Mouse (Mus musculus): ENCODE results near the gene Timm13. TPM values are rescaled to one million over a fixed set of nuclear protein-coding genes. Genes with fewer than 3 reads are reported as not detected.

Timm13 gene
- polyA plus RNA-seq, 1 experiment from 2014 or later: 317 TPM

DNA sequence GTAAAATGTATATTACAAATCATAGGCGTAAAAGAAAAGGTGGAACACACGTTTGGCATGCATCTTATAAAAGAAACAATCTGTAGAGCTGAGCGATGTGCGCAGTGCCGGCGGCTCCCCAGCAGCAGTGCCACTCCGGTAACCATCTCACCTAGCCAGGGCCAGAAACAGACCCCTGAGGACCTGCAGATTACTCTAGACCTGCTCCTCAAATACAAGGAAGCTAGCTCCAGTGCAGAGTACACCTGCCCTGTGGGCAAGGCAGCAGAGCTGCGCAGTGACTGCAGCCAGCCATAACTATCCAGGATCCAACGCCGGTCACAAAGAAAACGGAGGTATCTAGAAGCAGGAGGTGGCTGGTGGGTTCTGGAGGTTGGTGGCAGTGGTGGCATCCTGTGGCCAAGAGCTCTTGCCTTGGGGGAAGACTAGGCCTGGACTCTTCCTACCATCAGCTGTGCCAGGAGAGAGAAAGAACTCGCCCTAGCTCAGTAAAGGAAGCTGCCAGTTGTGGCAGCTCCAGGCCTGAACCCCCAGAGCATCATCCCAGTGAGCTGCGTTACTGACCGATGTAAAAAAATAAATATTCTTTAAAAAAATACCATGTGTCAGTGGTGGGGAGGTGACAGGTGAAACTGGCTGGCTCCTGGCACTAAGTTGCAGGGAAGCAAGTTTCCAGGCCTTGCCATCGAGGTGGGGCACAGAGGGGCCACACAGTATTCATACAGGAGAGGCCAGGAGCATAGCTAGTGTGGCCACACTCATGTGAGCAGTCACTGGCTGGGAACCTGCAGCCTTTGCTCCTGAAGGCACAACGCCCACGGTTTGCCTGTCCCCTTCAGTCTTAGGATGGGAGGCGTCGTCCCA, 872 bp upstream of the Timm13 start:
- H3K36me3 ChIP-seq: peaks cover 45% of the 10 kb centered on the region
- no peak overlapping the region for H3K9ac ChIP-seq
- peak overlapping the region; percentile 97; the same call in 1 of the 2 replicates for H3K4me3 ChIP-seq (replicated peaks)
- H3K4me1 ChIP-seq: peaks cover 19% of the 10 kb centered on the region
- H3K4me2 ChIP-seq: peak overlapping the region; percentile 42
- no peak for ATAC-seq (ENCODE audit: insufficient read depth, low FRiP score, low read depth)
- no peaks in the 10 kb centered on the region for H3K27me3 ChIP-seq (replicated peaks)
- H3K27ac ChIP-seq: peak overlapping the region; percentile 69
- WGBS: 86% methylated on average over 19 of the region's 19 CpGs
- H3K9me3 ChIP-seq: no peaks in the 10 kb centered on the region

DNA sequence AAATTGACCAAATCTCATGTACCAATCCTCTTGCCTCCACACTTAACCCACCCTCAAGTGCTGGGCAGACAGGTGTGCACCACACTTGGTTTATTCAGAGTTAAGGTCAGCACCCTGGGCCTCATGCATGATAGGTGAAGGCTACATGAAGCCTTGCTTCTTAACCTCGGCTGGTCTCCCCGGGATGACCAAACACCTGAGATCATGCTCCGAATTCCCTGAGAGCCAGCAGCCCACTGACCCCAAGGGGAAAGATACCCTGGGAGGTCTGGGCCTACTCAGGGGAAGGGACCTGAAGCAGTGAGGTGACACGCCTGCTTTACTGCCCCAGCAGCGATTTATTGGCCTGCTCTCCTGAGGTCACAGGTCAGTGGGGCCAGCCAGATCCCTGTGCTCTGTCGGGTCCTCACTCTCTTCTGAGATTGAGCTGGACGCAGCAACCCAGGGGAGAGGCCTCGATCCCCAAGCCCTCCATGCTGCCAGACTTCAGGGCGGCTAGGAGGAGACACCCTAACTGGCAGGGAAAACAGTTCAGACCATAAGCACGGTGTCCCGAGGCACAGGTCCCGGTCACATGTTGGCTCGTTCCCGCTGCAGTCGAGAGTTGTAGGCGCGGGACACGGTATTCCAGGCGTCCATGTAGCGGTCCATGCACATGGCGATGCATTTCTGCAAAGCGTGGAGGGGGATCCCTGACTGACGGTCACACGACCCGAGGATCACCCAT, 1.0 kb downstream of the Timm13 start:
- WGBS: 12% methylated on average over 25 of the region's 25 CpGs
- H3K4me3 ChIP-seq (replicated peaks): peak overlapping the region; percentile 97
- no peaks in the 10 kb centered on the region for H3K27me3 ChIP-seq (replicated peaks)
- peak overlapping the region; percentile 95 for H3K4me2 ChIP-seq
- ATAC-seq (ENCODE audit: insufficient read depth, low FRiP score, low read depth): no peak
- H3K9me3 ChIP-seq: no peaks in the 10 kb centered on the region
- no peak overlapping the region for H3K27ac ChIP-seq
- H3K4me1 ChIP-seq: peaks cover 19% of the 10 kb centered on the region
- peaks cover 34% of the 10 kb centered on the region for H3K36me3 ChIP-seq
- peak overlapping the region; percentile 87 for H3K9ac ChIP-seq

DNA sequence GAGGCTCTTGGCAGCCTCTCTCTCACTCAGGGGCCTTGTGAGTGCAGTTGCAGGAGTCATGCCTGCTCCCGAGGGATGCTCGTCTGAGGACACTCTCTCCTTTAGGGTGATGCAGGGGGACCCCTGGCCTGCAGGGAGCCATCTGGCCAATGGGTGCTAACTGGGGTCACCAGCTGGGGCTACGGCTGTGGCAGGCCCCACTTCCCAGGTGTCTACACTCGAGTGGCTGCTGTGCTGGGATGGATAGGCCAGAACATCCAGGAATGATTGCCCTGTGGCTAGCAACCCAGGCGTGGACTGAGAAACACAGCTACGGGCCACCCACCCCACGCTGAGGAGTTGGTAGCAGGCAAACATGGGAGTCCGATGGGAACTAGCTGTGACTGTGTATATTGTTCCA, 1.7 kb downstream of the Timm13 start:
- H3K9ac ChIP-seq: no peak overlapping the region
- H3K36me3 ChIP-seq: peaks cover 28% of the 10 kb centered on the region
- 81% methylated on average over 8 of the region's 8 CpGs for WGBS

DNA sequence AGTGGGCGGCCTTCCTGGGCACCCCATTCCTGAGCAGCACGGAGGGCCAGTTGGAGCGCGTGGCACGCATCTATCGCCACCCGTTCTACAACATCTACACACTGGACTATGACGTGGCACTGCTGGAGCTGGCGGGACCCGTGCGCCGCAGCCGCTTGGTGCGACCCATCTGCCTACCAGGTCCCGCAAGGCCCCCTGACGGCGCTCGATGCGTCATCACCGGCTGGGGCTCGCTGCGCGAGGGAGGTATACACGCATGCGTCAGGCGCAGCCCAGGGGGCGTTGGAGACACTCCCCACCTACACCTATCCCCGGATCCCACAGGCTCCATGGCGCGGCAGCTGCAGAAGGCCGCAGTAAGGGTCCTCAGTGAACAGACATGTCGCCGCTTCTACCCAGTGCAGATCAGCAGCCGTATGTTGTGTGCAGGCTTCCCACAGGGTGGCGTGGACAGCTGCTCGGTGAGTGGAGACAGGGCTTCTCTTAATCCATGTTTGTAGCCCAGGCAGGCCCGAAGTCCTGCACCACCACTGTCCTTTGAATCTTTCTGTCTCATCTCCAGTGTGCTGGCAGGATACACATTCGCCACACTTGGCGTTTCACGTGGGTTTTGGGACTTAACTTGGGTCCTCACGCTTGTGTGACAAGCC, 2.8 kb downstream of the Timm13 start:
- Histone ChIP-seq H3K4me2 (0 out of 2 replicates have a peak overlapping the region, but pooled peaks have one; percentile 19), H3K4me1 (peaks cover 19% of the 10 kb centered on the region), H3K4me3 (replicated peaks) (no peak overlapping the region), H3K27me3 (replicated peaks) (no peaks in the 10 kb centered on the region), H3K27ac (no peak overlapping the region), H3K9ac (no peak overlapping the region), H3K9me3 (no peaks in the 10 kb centered on the region), H3K36me3 (peaks cover 17% of the 10 kb centered on the region; the same call in 1 of the 2 replicates)
- WGBS: 40% methylated on average over 41 of the region's 41 CpGs
- no peak for ATAC-seq (ENCODE audit: insufficient read depth, low FRiP score, low read depth)

More for the DNA sequence above, 1.7 kb downstream of the Timm13 start:
- ATAC-seq (ENCODE audit: insufficient read depth, low FRiP score, low read depth): no peak
- H3K4me1 ChIP-seq: peaks cover 19% of the 10 kb centered on the region
- peak overlapping the region; percentile 97 for H3K4me3 ChIP-seq (replicated peaks)
- peak overlapping the region; percentile 95; the same call in 1 of the 2 replicates for H3K4me2 ChIP-seq
- H3K27ac ChIP-seq: no peak overlapping the region
- no peaks in the 10 kb centered on the region for H3K27me3 ChIP-seq (replicated peaks)
- H3K9me3 ChIP-seq: no peaks in the 10 kb centered on the region

DNA sequence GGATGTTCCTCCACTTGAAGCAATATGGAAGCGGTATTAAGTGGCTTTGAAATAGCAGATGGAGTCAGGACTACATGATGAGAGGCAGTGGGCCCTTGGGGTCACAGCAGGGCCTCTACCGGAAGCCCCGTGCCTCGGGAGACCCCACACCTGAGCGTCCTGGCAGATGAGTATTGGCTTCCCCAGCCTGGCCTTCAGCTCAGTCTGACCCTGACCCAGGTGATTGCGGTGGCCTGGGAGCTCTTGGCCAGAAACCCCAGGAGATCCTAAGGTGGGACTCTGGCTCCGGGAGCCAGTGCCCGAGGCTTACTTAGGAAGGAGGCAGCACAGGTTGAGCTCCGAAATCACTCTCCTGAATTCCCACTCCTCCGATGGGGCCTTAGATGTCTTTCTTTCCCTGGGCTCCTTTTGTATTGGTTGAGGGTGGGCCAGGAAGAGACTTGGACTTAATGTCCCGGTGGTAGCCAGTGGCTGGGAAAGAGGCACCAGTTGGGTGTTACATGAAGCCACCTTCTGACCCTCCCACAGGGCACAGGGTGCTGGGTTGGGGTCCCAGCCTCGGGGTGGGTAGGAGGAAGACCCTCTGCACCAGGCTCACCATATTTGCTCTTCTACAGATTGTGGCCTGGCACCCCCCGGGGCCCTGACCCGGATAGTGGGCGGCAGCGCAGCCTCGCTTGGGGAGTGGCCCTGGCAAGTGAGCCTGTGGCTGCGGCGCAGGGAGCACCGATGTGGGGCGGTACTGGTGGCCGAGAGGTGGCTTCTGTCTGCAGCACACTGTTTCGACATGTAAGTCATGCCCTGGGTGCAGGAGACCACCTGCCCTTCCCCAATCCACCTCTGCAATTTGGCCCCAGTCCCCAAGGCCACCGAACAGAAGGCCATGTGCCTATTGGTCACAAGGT, 3.9 kb downstream of the Timm13 start:
- Histone ChIP-seq H3K27ac (no peak overlapping the region), H3K36me3 (peaks cover 10% of the 10 kb centered on the region; the same call in 1 of the 2 replicates), H3K4me1 (peaks cover 19% of the 10 kb centered on the region), H3K9ac (no peak overlapping the region), H3K27me3 (replicated peaks) (no peaks in the 10 kb centered on the region), H3K9me3 (no peaks in the 10 kb centered on the region), H3K4me2 (no peak overlapping the region), H3K4me3 (replicated peaks) (no peak overlapping the region)
- WGBS: 67% methylated on average over 24 of the region's 24 CpGs
- ATAC-seq (ENCODE audit: insufficient read depth, low FRiP score, low read depth): no peak

DNA sequence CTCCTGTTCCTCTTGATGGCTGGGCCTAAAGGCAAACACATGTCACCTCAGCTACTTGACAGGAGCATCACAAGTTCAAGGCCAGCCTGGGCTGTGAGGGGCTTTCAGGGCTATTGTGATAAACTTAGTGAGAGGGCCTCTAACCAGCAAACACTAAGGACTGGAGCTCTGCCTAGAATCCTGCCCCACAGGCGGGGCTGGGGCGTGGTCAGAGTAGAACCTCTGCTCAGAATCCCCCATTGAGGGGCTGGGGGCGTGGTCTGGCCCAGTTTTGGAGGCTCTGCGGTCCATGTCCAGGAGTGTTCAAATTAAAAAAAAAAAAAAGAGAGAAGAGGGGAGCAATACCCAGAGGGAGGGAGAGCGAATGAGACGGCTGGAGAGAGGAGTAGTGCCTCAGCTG, 5.1 kb downstream of the Timm13 start:
- no peak overlapping the region for H3K27ac ChIP-seq
- peaks cover 15% of the 10 kb centered on the region for H3K4me1 ChIP-seq
- H3K4me3 ChIP-seq (replicated peaks): no peak overlapping the region
- no peak overlapping the region for H3K4me2 ChIP-seq
- no peaks in the 10 kb centered on the region for H3K27me3 ChIP-seq (replicated peaks)
- 80% methylated on average over 6 of the region's 6 CpGs for WGBS
- no peak for ATAC-seq (ENCODE audit: insufficient read depth, low FRiP score, low read depth)
- H3K9ac ChIP-seq: no peak overlapping the region
- H3K9me3 ChIP-seq: no peaks in the 10 kb centered on the region
- peaks cover 7% of the 10 kb centered on the region; the same call in 1 of the 2 replicates for H3K36me3 ChIP-seq

DNA sequence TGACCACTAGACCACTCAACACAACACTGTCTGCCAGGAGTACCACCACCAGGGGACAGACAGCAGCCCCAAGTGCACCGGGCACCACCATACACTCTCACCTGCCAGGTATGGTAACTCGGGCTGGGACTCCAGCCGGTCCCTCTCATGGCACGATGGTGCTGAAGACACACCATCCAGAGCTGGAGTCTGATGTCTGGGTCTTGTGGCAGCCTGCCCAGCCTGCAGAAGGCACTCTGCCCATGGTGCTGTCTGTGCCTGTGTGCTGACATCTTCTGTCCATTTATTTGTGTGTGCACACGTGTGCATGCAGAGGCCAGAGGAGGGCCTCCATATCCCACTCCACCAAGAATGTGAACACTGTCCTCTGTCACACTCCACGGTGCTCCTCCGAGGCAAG, 5.7 kb downstream of the Timm13 start:
- no peak overlapping the region for H3K9ac ChIP-seq
- H3K9me3 ChIP-seq: no peaks in the 10 kb centered on the region
- no peak overlapping the region for H3K4me3 ChIP-seq (replicated peaks)
- ATAC-seq (ENCODE audit: insufficient read depth, low FRiP score, low read depth): no peak
- H3K27me3 ChIP-seq (replicated peaks): 0 out of 2 replicates have a peak, but pooled peaks cover 3% of the 10 kb centered on the region
- peaks cover 7% of the 10 kb centered on the region; the same call in 1 of the 2 replicates for H3K36me3 ChIP-seq
- H3K4me1 ChIP-seq: peaks cover 15% of the 10 kb centered on the region
- no peak overlapping the region for H3K27ac ChIP-seq
- H3K4me2 ChIP-seq: no peak overlapping the region
- 86% methylated on average over 7 of the region's 7 CpGs for WGBS

DNA sequence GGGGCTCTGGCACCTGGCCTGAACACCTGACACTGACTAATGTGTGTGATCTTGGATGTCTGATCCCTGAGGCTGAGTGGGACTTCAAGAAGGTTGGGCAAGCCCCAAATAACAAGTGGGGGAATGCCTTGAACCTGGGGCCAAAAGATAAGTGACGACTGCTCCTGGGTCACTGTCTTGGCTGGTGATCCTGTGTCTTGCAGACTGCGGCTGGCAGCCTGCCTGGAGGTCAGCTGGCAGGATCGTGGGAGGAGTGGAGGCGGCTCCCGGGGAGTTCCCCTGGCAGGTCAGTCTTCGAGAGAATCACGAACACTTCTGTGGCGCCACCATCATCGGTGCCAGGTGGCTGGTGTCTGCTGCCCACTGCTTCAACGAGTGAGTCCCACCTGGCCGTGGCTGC, 13.6 kb downstream of the Timm13 start:
- H3K36me3 ChIP-seq: no peaks in the 10 kb centered on the region
- H3K27me3 ChIP-seq (replicated peaks): peaks cover 14% of the 10 kb centered on the region
- no peaks in the 10 kb centered on the region for H3K9me3 ChIP-seq
- no peaks in the 10 kb centered on the region for H3K4me1 ChIP-seq
- ATAC-seq (ENCODE audit: insufficient read depth, low FRiP score, low read depth): no peak
- no peak overlapping the region for H3K4me2 ChIP-seq
- H3K4me3 ChIP-seq (replicated peaks): no peak overlapping the region
- no peak overlapping the region for H3K9ac ChIP-seq
- no peak overlapping the region for H3K27ac ChIP-seq
- 50% methylated on average over 11 of the region's 11 CpGs for WGBS

DNA sequence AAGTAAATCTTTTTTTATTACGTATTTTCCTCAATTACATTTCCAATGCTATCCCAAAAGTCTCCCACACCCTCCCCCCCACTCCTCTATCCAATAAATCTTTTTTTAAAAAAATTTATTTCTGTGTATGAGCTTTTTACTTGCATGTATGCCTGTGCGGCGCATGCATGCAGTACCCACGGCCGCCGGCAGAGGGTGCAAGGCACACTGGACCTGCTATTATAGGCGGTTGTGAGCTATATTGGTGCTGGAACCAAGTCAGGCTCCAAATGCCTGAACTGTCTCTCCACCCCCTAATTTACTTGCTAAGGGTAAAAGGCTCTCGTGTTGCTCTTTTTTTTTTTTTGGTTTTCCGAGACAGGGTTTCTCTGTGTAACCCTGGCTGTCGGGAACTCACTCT, 19.5 kb downstream of the Timm13 start:
- no peak overlapping the region for H3K9ac ChIP-seq
- 22% methylated on average over 10 of the region's 10 CpGs for whole genome bisulfite sequencing
- no peak overlapping the region for H3K27ac ChIP-seq
- no peak overlapping the region for H3K4me2 ChIP-seq
- H3K4me1 ChIP-seq: no peaks in the 10 kb centered on the region
- H3K9me3 ChIP-seq: no peaks in the 10 kb centered on the region
- no peaks in the 10 kb centered on the region for H3K27me3 ChIP-seq (replicated peaks)
- no peak for ATAC-seq (ENCODE audit: insufficient read depth, low FRiP score, low read depth)
- H3K36me3 ChIP-seq: no peaks in the 10 kb centered on the region
- H3K4me3 ChIP-seq (replicated peaks): no peak overlapping the region

DNA sequence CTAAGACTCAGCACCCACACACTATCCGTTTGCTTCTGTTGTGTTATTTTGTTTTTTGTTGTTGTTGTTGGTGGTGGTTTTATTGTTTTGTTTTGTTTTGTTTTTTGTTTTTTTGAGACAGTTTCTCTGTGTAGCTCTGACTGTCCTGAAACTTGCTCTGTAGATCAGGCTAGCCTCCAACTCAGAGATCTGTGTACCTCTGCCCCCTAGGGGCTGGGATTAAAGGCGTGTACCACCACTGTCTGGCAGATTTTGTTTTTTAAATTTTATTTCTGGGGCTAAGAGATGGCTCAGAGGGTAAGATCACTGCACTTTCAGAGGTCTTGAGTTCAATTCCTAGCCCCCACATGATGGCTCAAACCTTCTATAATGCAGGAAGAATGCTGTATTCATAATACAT, 19.9 kb downstream of the Timm13 start:
- Histone ChIP-seq H3K36me3 (no peaks in the 10 kb centered on the region), H3K27ac (no peak overlapping the region), H3K4me2 (no peak overlapping the region), H3K4me1 (no peaks in the 10 kb centered on the region), H3K9me3 (no peaks in the 10 kb centered on the region), H3K9ac (no peak overlapping the region), H3K4me3 (replicated peaks) (no peak overlapping the region), H3K27me3 (replicated peaks) (no peaks in the 10 kb centered on the region)
- no peak for ATAC-seq (ENCODE audit: insufficient read depth, low FRiP score, low read depth)
- 69% methylated on average over 2 of the region's 2 CpGs for WGBS

DNA sequence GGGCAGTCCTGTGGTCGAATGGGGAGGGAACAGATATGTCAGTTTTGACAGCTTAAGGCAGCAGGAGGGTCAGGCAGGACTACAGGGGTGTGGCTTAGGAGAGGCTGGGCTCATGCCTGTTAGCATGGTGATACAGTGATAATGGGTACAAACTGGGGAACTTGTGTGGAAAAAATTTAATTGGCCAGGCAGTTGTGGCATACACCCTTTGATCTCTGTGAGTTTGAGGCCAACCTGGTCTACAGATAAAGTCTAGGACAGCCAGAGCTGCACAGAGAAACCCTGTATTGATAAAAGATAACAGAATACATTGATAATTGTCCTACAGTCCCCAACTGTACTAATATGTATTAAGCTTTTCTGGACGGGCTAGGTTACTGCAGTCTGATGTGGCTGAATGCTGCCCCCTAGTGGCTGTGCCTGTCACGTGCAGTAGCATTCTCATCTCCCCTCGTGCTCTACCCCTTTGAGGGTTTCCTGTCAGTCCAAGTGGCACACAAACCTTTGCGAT, 20.6 kb downstream of the Timm13 start:
- ATAC-seq (ENCODE audit: insufficient read depth, low FRiP score, low read depth): peak; percentile 80
- no peak overlapping the region for H3K27ac ChIP-seq
- no peaks in the 10 kb centered on the region for H3K27me3 ChIP-seq (replicated peaks)
- no peak overlapping the region for H3K4me3 ChIP-seq (replicated peaks)
- no peaks in the 10 kb centered on the region for H3K9me3 ChIP-seq
- WGBS: 11% methylated on average over 5 of the region's 5 CpGs
- H3K4me1 ChIP-seq: no peaks in the 10 kb centered on the region
- no peaks in the 10 kb centered on the region for H3K36me3 ChIP-seq
- no peak overlapping the region for H3K4me2 ChIP-seq
- no peak overlapping the region for H3K9ac ChIP-seq

Measured in stomach, embryonic 15.5 days (tissue).